Mouse (Mus musculus) c-Kit-positive CD71-negative TER-119-negative erythroid progenitor cells, embryonic 14.5 days (primary cell): ENCODE results near the gene Asic4.

ENCODE experiments used
- DNase-seq: peaks from one replicate; pipeline ENCODE4 v3.0.0-alpha.2; 2013; ENCODE audit warnings: low read depth

Asic4 gene

DNA sequence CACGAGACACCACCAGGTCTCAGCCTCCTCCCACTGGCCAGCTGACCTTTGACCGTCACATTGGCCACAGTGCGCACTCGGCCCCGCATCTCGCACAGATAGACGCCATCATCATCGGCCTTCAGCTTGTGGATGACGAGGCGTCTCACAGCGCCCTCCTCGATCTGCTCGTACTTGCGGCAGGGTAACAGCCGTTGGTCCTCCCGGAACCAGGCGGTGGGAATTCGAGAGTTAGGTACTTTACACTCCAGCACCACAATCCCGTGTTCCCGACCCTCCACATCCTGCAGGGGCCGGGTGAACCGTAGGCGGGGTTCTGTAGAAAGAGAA lies 53.4 kb downstream of the Asic4 start:
- DNase-seq = no peak

DNA sequence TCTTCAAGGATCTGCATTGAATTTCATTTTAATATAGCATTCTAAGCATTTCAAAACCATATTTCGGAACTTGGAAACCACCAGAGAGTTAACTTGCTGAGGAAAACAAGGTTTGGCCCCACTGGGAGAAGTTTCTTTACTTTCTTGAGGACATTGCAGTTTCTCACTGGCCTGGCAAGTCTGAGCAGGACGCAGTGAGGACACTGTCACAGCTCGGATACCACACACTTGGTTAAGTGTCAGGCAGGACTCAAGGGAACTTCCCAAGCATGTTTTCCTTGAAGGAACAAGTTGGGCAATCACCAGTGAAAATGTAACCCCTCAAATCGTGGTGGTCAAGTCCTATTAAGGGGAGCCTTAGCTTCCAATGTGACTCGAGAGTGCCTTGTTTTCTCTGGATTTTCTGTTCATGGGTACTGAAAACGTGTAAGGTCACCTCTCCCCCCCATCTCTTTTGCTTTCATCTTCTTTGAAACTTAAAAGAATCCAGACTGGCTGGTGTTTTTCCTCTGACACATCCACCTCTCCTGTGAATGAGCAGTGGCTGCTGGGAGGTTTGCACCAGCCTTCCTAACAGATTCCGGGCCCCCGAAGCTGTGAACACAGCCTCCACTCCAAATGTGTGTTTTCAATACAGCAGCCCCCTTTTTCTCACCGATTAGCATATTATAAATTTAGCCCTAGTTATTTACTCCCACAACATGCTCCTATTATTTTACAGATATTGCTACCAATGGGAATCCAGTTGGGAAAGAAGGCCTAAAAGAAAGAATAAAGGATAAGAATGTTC lies 54.2 kb downstream of the Asic4 start:
- DNase-seq = no peak

DNA sequence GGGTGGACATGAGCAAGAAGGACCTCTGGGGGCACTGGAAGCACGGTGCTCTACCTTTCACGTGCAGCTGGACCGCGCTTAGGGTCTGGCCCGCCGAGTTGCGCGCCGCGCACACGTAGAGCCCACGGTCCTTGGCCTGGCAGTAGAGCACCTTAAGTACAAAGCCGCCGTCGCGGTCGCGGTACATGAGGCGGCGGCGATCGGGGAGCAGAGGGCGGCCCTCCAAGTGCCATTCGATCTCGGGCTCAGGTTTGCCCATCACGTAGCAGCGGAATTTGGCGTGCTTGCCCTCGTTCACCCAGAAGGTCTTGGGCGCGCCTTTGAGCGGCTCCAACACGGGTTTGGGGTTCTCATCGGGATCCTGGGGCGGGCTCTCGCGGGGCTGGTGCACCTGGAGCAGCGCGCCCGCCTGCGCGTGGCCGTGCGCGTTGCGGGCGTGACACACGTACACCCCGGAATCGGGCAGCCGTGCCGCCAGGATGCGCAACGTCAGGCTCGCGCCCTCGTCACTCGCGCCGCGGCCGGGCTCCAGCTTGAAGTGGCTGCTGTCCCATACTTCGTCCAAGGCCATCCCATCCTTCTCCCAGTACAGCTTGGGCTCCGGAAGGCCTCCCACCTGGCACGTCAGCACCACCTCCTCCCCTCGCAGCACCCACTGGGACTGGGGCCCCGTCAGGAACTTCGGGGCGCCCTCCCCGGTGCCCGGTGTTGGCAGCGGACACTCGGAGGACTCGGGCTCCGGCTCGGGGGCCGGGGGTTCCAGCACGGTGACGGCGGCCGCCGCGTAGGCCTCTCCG lies 55.1 kb downstream of the Asic4 start:
- DNase-seq = no peak

DNA sequence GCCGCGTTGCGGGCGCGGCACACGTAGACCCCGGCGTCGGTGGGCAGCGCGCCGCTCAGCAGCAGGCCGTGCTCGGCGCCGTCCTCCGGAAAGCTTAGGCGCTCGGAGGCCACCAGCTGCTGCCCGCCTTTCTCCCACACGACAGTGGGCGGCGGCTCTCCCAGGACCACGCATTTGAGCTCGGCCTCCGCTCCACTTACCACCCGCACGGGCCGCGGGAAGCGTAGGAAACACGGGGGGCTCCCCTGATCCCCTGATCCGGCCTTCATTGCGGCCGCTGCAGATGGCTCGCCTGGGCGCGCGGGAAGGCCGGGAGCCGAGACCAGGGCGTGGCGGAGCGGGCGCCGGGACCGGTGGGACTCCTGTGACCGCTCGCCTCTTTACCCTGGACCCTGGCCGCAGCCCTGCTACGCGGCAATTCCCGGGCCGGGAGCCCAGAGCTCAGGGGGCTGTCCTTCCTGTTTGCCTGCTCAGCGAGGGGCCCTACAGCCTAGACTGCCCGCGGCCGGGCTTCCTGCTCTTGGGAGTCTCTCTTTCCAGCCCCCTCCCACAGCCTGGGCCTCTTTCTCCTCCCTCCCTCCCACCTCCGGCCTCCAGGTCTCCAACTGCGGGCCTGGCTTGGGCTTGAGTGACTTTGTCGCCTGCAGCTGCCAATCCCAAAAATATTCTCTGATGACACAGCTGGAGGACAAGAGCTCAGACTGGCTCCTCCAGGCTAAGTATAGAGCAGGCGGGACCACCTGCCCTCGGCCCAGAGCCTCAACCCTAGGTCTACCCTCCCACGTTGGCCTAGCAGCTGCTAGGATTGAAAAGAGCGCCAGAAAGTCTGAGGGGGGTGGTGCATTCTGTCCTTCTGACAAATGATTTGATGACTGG lies 56.0 kb downstream of the Asic4 start, which contains the start of gene Obsl1:
Gene Obsl1, minus strand, starts transcription at position 497 of the 876 bp plus-strand sequence.
- DNase-seq = no peak

DNA sequence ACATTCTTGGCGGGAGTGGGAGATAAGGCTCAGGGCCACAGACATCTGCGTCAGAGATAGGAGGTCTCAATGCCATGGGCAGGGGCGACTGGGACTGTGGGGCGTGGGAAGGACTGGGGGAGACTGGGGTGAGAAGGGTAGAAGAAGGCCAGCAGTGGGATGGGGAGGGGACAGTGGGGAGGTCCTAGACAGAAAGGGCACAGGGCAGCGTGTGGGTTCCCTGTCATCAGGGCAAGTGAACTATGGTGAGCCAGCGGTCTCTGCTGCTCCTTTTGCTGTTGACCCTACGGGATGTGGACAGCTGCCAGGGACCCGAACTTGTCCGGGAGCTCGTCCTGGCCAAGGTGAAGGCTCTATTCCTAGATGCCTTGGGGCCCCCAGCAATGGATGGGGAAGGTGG lies 56.8 kb downstream of the Asic4 start, which contains the start of gene Inha:
Gene Inha, plus strand, starts transcription at position 72 of the 400 bp plus-strand sequence.
- DNase-seq = no peak

DNA sequence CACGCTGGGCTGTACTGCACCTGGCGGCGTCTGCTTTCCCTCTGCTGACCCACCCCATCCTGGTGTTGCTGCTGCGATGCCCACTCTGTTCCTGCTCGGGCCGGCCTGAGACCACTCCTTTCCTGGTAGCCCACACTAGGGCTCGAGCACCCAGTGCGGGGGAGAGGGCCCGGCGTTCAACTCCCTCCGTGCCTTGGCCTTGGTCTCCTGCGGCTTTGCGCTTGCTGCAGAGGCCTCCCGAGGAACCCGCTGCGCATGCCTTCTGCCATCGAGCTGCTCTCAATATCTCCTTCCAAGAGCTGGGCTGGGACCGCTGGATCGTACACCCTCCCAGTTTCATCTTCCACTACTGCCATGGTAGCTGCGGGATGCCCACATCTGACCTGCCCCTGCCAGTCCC lies 59.4 kb downstream of the Asic4 start:
- DNase-seq = no peak

DNA sequence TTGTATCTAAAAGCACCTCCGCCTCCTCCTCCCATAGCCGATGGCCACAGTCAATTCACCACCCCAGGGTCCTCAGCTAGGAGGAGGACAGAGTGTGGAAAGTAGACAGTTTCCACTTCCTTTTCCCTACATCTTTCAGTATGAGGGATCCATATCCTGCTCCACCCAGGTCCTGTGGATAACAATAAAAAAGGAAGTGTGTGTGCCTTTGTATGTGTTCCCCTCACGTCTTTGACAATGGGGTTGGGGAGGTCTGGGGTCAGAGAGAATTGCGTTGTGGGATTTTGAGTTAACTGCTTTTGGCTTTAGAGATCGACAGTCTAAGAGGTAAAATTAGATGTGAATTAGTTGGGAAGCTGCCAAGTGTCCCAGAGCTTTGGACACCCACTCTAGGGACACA lies 59.9 kb downstream of the Asic4 start:
- no peak for DNase-seq

DNA sequence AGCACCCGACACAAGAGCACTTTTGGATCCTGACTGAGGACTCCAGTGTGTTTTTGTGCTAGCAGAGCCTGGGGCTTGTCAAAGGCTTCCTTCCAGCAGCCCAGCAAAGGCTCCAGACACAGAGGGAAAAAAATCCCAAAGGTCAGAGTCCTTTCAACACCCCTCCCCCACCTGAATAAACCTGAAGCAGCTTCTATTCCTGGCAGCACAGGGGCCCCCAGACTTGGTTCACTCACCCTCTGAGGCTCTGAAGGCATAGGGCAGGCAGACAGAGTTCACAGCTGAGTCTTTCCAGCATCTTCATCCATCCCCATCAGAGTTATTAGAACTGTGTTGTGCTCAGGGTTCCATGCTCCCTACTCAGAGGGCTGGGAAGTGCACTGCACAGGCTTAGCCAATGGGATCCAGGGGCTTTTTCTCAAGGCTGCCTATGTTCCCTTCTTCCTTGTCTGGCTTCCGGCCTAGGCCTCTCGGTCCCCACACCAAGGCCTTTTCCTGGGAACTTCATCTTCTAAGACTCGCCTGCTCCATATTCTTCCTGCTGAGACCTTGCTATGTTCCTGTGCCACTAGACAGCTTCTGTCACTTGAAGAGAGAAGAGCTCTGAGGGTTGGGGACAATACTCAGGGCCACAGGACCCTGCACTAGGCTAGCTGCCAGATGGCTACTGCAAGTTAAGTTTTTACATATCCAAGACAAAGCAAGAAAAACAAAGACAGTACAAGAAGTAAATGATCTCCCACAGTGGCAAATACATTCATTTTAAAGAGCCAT lies 61.4 kb downstream of the Asic4 start:
- DNase-seq = no peak

DNA sequence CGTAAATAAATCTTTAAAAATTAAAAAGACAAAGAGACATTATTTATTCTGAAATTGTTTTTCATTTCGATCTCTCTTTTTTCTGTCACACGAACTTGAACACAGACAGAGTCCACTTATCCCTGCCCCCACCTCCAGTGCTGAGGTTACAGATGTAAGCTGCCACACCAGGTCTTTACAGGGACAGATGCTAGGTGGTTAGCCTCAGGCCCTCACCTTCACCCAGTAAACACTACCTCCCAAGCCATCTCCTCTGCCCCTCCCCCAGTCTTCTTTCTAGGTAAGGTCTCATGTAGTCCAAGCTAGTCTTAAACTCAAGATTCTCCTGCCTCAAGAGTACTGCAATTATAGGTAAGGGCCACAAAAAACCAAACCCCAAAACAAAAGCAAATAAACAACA lies 62.3 kb downstream of the Asic4 start:
- DNase-seq = no peak

DNA sequence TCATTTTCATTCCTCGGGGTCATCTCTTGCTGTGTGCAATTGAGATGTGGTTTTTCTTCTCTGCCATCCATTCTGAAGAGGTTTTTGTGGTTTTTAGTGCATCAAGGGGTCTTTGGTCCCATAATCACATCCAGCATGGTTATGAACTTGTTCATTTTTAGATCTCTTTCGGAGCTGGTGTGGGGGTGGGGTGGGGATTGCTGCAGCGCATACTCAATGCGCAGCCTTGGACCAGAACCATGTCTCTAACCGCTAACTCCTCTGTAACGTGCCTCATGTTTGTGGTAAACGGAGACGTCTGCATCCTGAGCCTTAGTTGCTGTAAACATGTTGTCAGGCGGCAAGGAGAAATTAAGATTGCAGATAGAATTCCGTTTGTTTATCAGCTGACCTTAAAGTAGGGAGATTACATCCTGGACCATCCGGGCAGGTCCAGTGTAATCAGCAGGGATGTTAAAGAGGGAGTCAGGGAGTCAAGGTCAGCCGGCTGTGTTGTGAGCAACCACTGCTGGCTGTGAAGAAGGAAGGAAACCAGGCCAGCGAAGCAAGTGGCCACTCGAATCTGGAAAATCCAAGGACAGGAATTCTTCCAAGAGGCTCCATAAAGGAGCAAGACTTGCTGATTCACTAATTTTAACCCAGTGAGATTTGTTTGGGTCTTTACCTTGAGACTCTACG lies 66.6 kb downstream of the Asic4 start:
- DNase-seq = no peak

DNA sequence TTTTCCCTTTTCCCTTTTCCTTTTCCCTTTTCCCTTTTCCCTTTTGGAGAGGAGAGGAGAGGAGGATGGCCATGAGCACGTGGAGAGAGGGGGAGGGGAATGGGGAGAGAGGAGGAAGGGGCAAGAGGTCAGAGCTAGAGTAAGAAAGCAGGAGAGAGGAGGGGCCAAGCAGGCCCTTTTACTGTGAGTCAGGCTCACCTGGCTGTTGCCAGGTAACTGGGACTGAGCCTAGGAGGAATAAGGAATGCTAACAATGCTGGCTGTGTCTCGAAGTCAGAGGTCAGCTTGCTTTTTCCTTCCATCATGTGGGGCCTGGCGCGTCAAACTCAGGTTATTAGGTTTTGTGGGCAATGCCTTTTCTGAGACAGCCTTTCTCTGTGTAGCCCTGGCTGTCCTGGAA lies 67.7 kb downstream of the Asic4 start:
- DNase-seq = no peak

DNA sequence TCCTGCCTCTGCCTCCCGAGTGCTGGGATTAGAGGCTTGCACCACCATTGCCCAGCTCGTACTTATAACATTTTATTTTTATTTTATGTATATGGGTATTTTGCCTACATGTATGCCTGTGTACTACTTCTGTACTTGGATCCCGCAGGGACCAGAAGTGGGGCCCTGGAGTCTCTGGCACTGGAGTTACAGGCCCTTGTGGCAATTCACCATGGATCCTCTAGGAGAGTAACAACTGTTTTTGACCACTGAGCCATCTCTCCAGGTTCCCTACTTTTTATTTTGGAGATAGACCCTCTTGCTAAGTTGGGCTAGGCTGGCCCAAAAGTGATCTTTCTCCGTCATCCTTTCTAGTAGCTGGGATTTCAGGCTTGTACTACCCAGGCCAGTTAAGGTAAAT lies 68.2 kb downstream of the Asic4 start:
- DNase-seq = no peak

DNA sequence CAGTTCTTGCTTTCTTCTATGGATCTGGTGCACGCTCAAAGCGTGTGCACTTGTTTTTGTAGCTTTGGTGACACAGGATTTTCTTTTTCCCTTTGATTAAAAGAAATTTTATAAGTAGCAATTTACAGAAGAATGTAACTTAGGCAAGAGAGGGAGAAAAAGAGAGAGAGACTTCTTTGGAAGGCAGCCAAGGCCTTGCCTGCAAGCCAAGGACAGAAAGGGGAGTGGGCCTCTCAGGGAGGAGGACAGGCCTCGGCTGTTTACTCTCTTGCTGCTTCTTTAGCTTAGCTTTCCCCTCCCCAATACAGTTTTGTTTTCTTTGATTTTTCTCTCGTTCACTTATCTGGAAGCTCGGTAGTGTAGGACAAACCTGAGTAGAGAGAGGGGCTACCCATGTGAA lies 69.3 kb downstream of the Asic4 start:
- DNase-seq = no peak

DNA sequence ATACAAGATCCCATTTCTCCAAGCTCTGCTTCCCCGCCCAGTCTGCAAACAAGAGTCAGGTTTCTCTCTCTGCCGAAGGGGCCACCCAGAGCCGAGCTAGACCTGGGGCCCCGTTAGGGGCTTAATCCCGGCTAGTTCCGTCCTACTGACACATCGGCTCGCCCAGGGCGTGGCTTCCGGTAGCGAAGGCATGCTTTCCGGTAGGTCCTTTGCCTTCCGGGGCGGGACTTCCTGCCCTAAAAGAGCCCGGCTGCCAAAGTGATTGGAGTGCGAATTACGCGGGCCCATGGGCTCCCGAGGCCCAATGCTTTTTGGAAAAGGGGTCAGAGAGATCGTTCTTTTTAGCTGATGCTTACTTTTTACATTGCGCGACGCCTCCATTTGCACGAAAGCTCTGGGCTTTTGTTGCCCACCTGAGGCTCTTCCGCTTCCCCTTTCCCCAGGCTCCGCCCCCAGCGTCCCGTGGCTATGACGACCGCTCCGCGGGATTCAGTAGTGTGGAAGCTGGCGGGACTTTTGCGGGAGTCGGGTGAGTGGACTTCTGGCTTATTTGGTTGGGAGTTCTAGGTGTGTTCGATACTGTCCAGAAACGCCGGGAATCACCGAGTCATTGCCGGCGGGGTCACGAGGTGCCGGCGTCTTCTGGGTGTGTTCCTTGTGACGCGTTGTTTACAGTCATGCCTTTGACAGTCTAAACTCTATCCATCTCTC lies 71.2 kb downstream of the Asic4 start, which contains the start of gene Stk11ip:
Gene Stk11ip, plus strand, starts transcription at position 209 of the 711 bp plus-strand sequence.
- DNase-seq = peak; percentile 93
